Mouse (Mus musculus): ENCODE data around the gene Rbmxl1. TPM values are rescaled to one million over a fixed set of nuclear protein-coding genes. Genes with fewer than 3 reads are reported as not detected.
"Not testable (repeated sequence)": the region's sequence is repeated elsewhere in the genome, so short reads cannot be mapped to it uniquely, and the experiment has no call there.

Gene Rbmxl1
- polyA plus RNA-seq, 1 experiment = 36.4 TPM

DNA sequence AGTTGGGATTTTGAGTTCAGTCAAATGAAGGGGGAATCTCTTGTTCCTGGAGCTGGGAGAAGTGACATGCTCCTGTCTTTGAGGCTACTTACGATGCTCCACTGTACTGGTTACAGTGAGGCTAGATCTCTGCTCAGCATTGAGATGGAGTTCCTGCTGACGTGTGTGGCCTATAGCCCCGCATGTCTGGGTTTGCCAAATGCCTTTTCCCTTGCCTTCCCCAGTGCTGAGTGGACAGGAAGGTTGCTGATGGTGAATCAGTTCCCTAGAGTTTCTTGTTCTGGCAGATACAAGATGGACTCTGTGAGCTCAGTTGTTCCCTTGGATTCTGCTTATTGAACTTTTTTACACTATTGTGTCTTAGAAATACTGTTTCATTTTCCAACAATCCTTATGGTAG, 2.2 kb upstream of the Rbmxl1 start:
- Histone ChIP-seq H3K4me2 (ENCODE audit: low read depth) (peak overlapping the region; percentile 88), H3K36me3 (ENCODE audit: control insufficient read depth, insufficient read depth) (no peaks in the 10 kb centered on the region), H3K4me3 (peak overlapping the region; percentile 97), H3ac (ENCODE audit: control insufficient read depth, insufficient read length) (no peak overlapping the region), H3K27me3 (ENCODE audit: control insufficient read depth, insufficient read depth, insufficient read length) (no peaks in the 10 kb centered on the region), H3K79me2 (ENCODE audit: control insufficient read depth, insufficient read depth) (peaks cover 34% of the 10 kb centered on the region)
- TF ChIP-seq CEBPB (IDR thresholded peaks at IDR 0.05; ENCODE audit: insufficient read depth, poor library complexity, severe bottlenecking) (no peak), MYOD1 (IDR thresholded peaks at IDR 0.05; ENCODE audit: control insufficient read depth in 1 of 3, insufficient read length in 2 of 3, low read depth in 2 of 3) (no peak), POLR2AphosphoS2 (IDR thresholded peaks at IDR 0.05; ENCODE audit: insufficient read length, low read depth) (no peak), TCF3 (IDR thresholded peaks at IDR 0.05; ENCODE audit: insufficient read length, low read depth) (no peak), MAX (IDR thresholded peaks at IDR 0.05; ENCODE audit: low read depth) (no peak), MYOG (IDR thresholded peaks at IDR 0.05; ENCODE audit: control insufficient read depth in 1 of 3, insufficient read depth in 1 of 3, insufficient read length in 2 of 3, low read depth in 2 of 3) (no peak), E2F4 (IDR thresholded peaks at IDR 0.05; ENCODE audit: insufficient read depth) (no peak), REST (IDR thresholded peaks at IDR 0.05; ENCODE audit: insufficient read depth, insufficient read length) (no peak), POLR2A (IDR thresholded peaks at IDR 0.05; ENCODE audit: insufficient read length, low read depth) (no peak), SRF (IDR thresholded peaks at IDR 0.05; ENCODE audit: control insufficient read depth, insufficient read length, low read depth) (no peak), USF1 (IDR thresholded peaks at IDR 0.05; ENCODE audit: low read depth) (no peak), TCF12 (IDR thresholded peaks at IDR 0.05; ENCODE audit: insufficient read depth, poor library complexity, severe bottlenecking) (no peak)

DNA sequence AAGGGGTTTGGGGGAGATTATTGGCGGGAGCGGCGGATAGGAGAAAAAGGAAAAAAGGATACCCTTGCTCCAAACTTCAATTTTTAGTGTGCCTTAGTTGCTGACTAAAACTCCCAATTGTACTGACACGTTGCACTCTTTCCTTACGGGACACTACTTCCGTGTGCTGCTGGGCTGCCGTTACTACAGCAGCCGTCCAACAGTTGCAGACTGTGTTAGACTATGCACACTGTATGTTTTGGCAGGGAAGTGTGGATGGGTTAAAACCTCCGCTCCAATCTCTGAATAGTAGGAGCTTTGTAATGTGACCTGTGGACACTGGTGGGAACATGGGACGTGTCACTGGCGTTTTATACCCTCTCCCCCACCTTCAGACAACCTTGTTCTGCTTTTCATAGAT, 1.4 kb upstream of the Rbmxl1 start:
- peaks cover 34% of the 10 kb centered on the region for H3K79me2 ChIP-seq (ENCODE audit: control insufficient read depth, insufficient read depth)
- H3K27me3 ChIP-seq (ENCODE audit: control insufficient read depth, insufficient read depth, insufficient read length) = no peaks in the 10 kb centered on the region
- no peak for TF ChIP-seq POLR2AphosphoS2 (IDR thresholded peaks at IDR 0.05; ENCODE audit: insufficient read length, low read depth)
- TF ChIP-seq SRF (IDR thresholded peaks at IDR 0.05; ENCODE audit: control insufficient read depth, insufficient read length, low read depth) = no peak
- peak; percentile 31 for TF ChIP-seq POLR2A (IDR thresholded peaks at IDR 0.05; ENCODE audit: insufficient read length, low read depth)
- no peak for TF ChIP-seq USF1 (IDR thresholded peaks at IDR 0.05; ENCODE audit: low read depth)
- TF ChIP-seq REST (IDR thresholded peaks at IDR 0.05; ENCODE audit: insufficient read depth, insufficient read length) = no peak
- no peak for TF ChIP-seq TCF3 (IDR thresholded peaks at IDR 0.05; ENCODE audit: insufficient read length, low read depth)
- no peak for TF ChIP-seq MYOG (IDR thresholded peaks at IDR 0.05; ENCODE audit: control insufficient read depth in 1 of 3, insufficient read depth in 1 of 3, insufficient read length in 2 of 3, low read depth in 2 of 3)
- no peak for TF ChIP-seq MYOD1 (IDR thresholded peaks at IDR 0.05; ENCODE audit: control insufficient read depth in 1 of 3, insufficient read length in 2 of 3, low read depth in 2 of 3)
- H3K36me3 ChIP-seq (ENCODE audit: control insufficient read depth, insufficient read depth) = no peaks in the 10 kb centered on the region
- peak overlapping the region; percentile 46 for H3ac ChIP-seq (ENCODE audit: control insufficient read depth, insufficient read length)
- peak overlapping the region; percentile 97 for H3K4me3 ChIP-seq
- peak overlapping the region; percentile 88 for H3K4me2 ChIP-seq (ENCODE audit: low read depth)

DNA sequence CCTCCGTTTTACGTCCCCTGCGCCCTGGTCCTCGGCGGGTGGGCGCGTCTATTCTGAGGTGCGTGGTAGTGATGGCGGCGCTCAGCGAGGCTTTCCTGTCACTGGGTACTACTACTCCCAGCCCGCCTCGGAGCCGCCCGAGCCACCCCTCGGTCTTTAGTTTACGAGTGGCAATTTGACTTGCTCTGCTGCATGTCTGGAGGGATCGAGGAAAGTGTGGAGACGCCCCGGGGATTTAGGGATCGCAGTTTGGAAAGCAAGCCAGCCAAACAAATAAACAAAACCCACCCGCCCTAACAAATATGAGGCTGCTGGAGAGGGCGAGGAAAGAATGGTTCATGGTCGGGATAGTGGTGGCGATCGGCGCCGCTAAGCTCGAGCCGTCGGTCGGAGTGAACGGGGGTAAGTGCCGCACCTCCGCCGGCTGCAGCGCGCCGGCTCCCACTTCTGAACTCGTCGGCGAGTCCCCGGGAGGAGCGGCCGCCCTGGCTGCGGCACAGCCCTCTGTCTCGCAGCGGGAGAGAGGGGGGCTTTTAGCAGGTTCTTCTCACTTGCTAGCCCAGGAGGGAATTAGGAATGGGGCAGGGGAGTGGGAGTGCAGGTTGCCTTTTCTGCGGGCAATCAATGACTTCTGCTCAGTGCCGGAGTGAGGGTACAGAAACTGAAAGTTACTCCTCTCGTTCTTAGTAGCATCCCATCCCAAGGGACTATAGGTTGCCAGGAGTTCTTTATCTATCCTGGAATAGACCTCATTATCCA, 754 bp upstream of the Rbmxl1 start, which contains the start of gene Slc10a7:
Gene Slc10a7, plus strand, starts transcription at position 74 of the 759 bp plus-strand sequence.
- no peaks in the 10 kb centered on the region for H3K27me3 ChIP-seq (ENCODE audit: control insufficient read depth, insufficient read depth, insufficient read length)
- H3K79me2 ChIP-seq (ENCODE audit: control insufficient read depth, insufficient read depth) = peaks cover 34% of the 10 kb centered on the region
- H3K36me3 ChIP-seq (ENCODE audit: control insufficient read depth, insufficient read depth) = no peaks in the 10 kb centered on the region
- TF ChIP-seq MYOD1 (IDR thresholded peaks at IDR 0.05; ENCODE audit: control insufficient read depth in 1 of 3, insufficient read length in 2 of 3, low read depth in 2 of 3) (no peak), POLR2A (IDR thresholded peaks at IDR 0.05; ENCODE audit: insufficient read length, low read depth) (peak; percentile 3)
- peak within 1 kb of the TSS; percentile 97 for H3K4me3 ChIP-seq
- peak within 1 kb of the TSS; percentile 46 for H3ac ChIP-seq (ENCODE audit: control insufficient read depth, insufficient read length)
- peak within 1 kb of the TSS; percentile 88 for H3K4me2 ChIP-seq (ENCODE audit: low read depth)

GRCm38 (mm10) chr8:78507979-78508718, 549 bp downstream of the Rbmxl1 start:
- TF ChIP-seq TCF12 (IDR thresholded peaks at IDR 0.05; ENCODE audit: insufficient read depth, poor library complexity, severe bottlenecking) (no peak), POLR2AphosphoS2 (IDR thresholded peaks at IDR 0.05; ENCODE audit: insufficient read length, low read depth) (no peak), CEBPB (IDR thresholded peaks at IDR 0.05; ENCODE audit: insufficient read depth, poor library complexity, severe bottlenecking) (no peak), E2F4 (IDR thresholded peaks at IDR 0.05; ENCODE audit: insufficient read depth) (no peak)
- Histone ChIP-seq H3K27me3 (ENCODE audit: control insufficient read depth, insufficient read depth, insufficient read length) (no peaks in the 10 kb centered on the region), H3K4me2 (ENCODE audit: low read depth) (peak overlapping the region; percentile 85), H3K36me3 (ENCODE audit: control insufficient read depth, insufficient read depth) (peaks cover 4% of the 10 kb centered on the region), H3K4me3 (peak overlapping the region; percentile 97), H3K79me2 (ENCODE audit: control insufficient read depth, insufficient read depth) (peaks cover 34% of the 10 kb centered on the region), H3ac (ENCODE audit: control insufficient read depth, insufficient read length) (peak overlapping the region; percentile 46)

DNA sequence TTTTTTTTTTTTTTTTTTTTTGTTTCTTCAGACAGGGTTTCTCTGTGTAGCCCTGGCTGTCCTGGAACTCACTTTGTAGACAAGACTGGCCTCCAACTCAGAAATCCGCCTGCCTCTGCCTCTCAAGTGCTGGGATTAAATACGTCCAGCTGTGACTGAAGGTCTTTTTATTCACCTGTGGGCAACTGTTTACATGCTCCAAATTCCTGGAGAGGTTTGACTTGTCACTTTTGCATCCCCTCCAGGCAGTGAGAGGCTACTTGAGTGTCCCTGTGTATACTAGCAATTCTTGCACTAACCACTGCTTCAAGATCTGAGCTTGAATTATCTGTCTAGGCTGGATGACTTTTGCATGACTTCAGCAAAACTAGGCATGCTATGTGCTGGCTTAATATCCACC, 6.0 kb downstream of the Rbmxl1 start:
- H3K27me3 ChIP-seq (ENCODE audit: control insufficient read depth, insufficient read depth, insufficient read length) = no peaks in the 10 kb centered on the region
- peaks cover 11% of the 10 kb centered on the region for H3K79me2 ChIP-seq (ENCODE audit: control insufficient read depth, insufficient read depth)
- H3K36me3 ChIP-seq (ENCODE audit: control insufficient read depth, insufficient read depth) = peaks cover 4% of the 10 kb centered on the region
- no peak overlapping the region for H3K4me3 ChIP-seq
- TF ChIP-seq MYOG (IDR thresholded peaks at IDR 0.05; ENCODE audit: control insufficient read depth in 1 of 3, insufficient read depth in 1 of 3, insufficient read length in 2 of 3, low read depth in 2 of 3) (no peak), USF1 (IDR thresholded peaks at IDR 0.05; ENCODE audit: low read depth) (no peak), POLR2AphosphoS2 (IDR thresholded peaks at IDR 0.05; ENCODE audit: insufficient read length, low read depth) (no peak), CEBPB (IDR thresholded peaks at IDR 0.05; ENCODE audit: insufficient read depth, poor library complexity, severe bottlenecking) (no peak), E2F4 (IDR thresholded peaks at IDR 0.05; ENCODE audit: insufficient read depth) (no peak), MAX (IDR thresholded peaks at IDR 0.05; ENCODE audit: low read depth) (no peak), POLR2A (IDR thresholded peaks at IDR 0.05; ENCODE audit: insufficient read length, low read depth) (no peak), REST (IDR thresholded peaks at IDR 0.05; ENCODE audit: insufficient read depth, insufficient read length) (no peak), TCF3 (IDR thresholded peaks at IDR 0.05; ENCODE audit: insufficient read length, low read depth) (no peak), TCF12 (IDR thresholded peaks at IDR 0.05; ENCODE audit: insufficient read depth, poor library complexity, severe bottlenecking) (no peak), MYOD1 (IDR thresholded peaks at IDR 0.05; ENCODE audit: control insufficient read depth in 1 of 3, insufficient read length in 2 of 3, low read depth in 2 of 3) (no peak), SRF (IDR thresholded peaks at IDR 0.05; ENCODE audit: control insufficient read depth, insufficient read length, low read depth) (no peak)
- H3K4me2 ChIP-seq (ENCODE audit: low read depth) = no peak overlapping the region
- H3ac ChIP-seq (ENCODE audit: control insufficient read depth, insufficient read length) = no peak overlapping the region

- not testable (repeated sequence) for H3K4me2 ChIP-seq (ENCODE audit: low read depth); H3K36me3 ChIP-seq (ENCODE audit: control insufficient read depth, insufficient read depth); H3ac ChIP-seq (ENCODE audit: control insufficient read depth, insufficient read length); H3K27me3 ChIP-seq (ENCODE audit: control insufficient read depth, insufficient read depth, insufficient read length); H3K79me2 ChIP-seq (ENCODE audit: control insufficient read depth, insufficient read depth); H3K4me3 ChIP-seq
These were observed 12.4 kb downstream of the Rbmxl1 start for GRCm38 (mm10) chr8:78496273-78496672.

Data from myocyte (in vitro differentiated cells).